Mouse (Mus musculus) heart, adult 2 months (tissue): ENCODE data around the gene Atxn2.

Experiments
- EP300 ChIP-seq: fragments of 200-500 bp; IDR thresholded peaks from 2 replicates; pipeline ENCODE4 v1.6.1; 2011; ENCODE audit warnings: low read depth, low read length, control low read depth; ENCODE audit not compliant: insufficient read depth
- POLR2A ChIP-seq: fragments of 200-500 bp; IDR thresholded peaks from 2 replicates; pipeline ENCODE4 v1.6.1; 2011; ENCODE audit warnings: mild to moderate bottlenecking, low read depth, low read length, control low read depth; ENCODE audit not compliant: insufficient read depth

- TF ChIP-seq POLR2A (no peak), EP300 (no peak)
These were observed 49.6 kb upstream of the Atxn2 start for GRCm38 (mm10) chr5:121661494-121661893.
